Mouse (Mus musculus) embryonic fibroblast, embryonic 13.5 days (primary cell): Measurements from ENCODE around the gene Ube2e2. TPM values are rescaled to one million over a fixed set of nuclear protein-coding genes. Genes with fewer than 3 reads are reported as not detected.
"Not testable (repeated sequence)": the region's sequence is repeated elsewhere in the genome, so short reads cannot be mapped to it uniquely, and the experiment has no call there.

Experiments
- H3K27ac ChIP-seq: 2 replicates; pipeline ENCODE4 v1.5.1; 2012; ENCODE audit warnings: low read length, control low read depth, inconsistent platforms; ENCODE audit not compliant: insufficient read depth
- H3K4me1 ChIP-seq: 2 replicates; pipeline ENCODE4 v1.6.1; 2011; ENCODE audit warnings: low read length; ENCODE audit not compliant: control insufficient read depth, insufficient read depth
- H3K4me3 ChIP-seq: 2 replicates; pipeline ENCODE4 v1.5.1; 2011; ENCODE audit warnings: mild to moderate bottlenecking, control low read depth, low read length; ENCODE audit not compliant: insufficient read depth
- CTCF ChIP-seq: IDR thresholded peaks from 2 replicates; pipeline ENCODE4 v1.5.1; 2011; ENCODE audit warnings: mild to moderate bottlenecking, control low read depth, low read length, moderate library complexity, borderline replicate concordance; ENCODE audit not compliant: insufficient read depth
- POLR2A ChIP-seq: IDR thresholded peaks from 2 replicates; pipeline ENCODE4 v1.6.1; 2011; ENCODE audit warnings: low read depth, mild to moderate bottlenecking, control low read depth, low read length, moderate library complexity
- polyA plus RNA-seq: library from polyadenylated mRNA; stranded (reverse); fragments of >200 nt; gene quantifications from 2 replicates; pipeline ENCODE4 v1.2.4, GENCODE M21; 2011; ENCODE audit warnings: low read depth; ENCODE audit not compliant: missing spikeins, insufficient read length

Gene Ube2e2
- polyA plus RNA-seq, 1 experiment = 32.9 TPM

GRCm38 (mm10) chr14:18670712-18671111 is 223.4 kb downstream of the Ube2e2 start:
- no peak overlapping the region for H3K4me3 ChIP-seq
- TF ChIP-seq POLR2A (no peak), CTCF (no peak)
- no peak overlapping the region for H3K27ac ChIP-seq
- no peaks in the 10 kb centered on the region for H3K4me1 ChIP-seq

- H3K4me1 ChIP-seq = no peaks in the 10 kb centered on the region
- H3K27ac ChIP-seq = no peak overlapping the region
- no peak overlapping the region for H3K4me3 ChIP-seq
- no peak for TF ChIP-seq POLR2A
- no peak for TF ChIP-seq CTCF
Observed at GRCm38 (mm10) chr14:18669301-18669935, 224.6 kb downstream of the Ube2e2 start.

- not testable (repeated sequence) for H3K4me3 ChIP-seq, H3K27ac ChIP-seq, H3K4me1 ChIP-seq
Observed at GRCm38 (mm10) chr14:18668309-18668708, 225.8 kb downstream of the Ube2e2 start.

GRCm38 (mm10) chr14:18667755-18668154 is 226.3 kb downstream of the Ube2e2 start:
- H3K4me1 ChIP-seq = no peaks in the 10 kb centered on the region
- no peak overlapping the region for H3K4me3 ChIP-seq
- TF ChIP-seq CTCF (no peak), POLR2A (no peak)
- no peak overlapping the region for H3K27ac ChIP-seq

GRCm38 (mm10) chr14:18666251-18666650 is 227.8 kb downstream of the Ube2e2 start:
- no peak overlapping the region for H3K27ac ChIP-seq
- H3K4me3 ChIP-seq = no peak overlapping the region
- no peaks in the 10 kb centered on the region for H3K4me1 ChIP-seq
- TF ChIP-seq POLR2A (no peak), CTCF (no peak)

GRCm38 (mm10) chr14:18665267-18666024 is 228.6 kb downstream of the Ube2e2 start:
- no peak overlapping the region for H3K27ac ChIP-seq
- H3K4me3 ChIP-seq = no peak overlapping the region
- no peak for TF ChIP-seq POLR2A
- TF ChIP-seq CTCF = no peak
- H3K4me1 ChIP-seq = no peaks in the 10 kb centered on the region

- Histone ChIP-seq H3K4me3 (no peak overlapping the region), H3K27ac (no peak overlapping the region), H3K4me1 (no peaks in the 10 kb centered on the region)
- TF ChIP-seq CTCF = no peak
- TF ChIP-seq POLR2A = no peak
Observed at GRCm38 (mm10) chr14:18663666-18664065, 230.4 kb downstream of the Ube2e2 start.

- H3K27ac ChIP-seq = no peak overlapping the region
Observed at GRCm38 (mm10) chr14:18657777-18658753, 236.0 kb downstream of the Ube2e2 start.

GRCm38 (mm10) chr14:18649123-18649675 is 244.9 kb downstream of the Ube2e2 start:
- H3K4me1 ChIP-seq = no peaks in the 10 kb centered on the region
- no peak overlapping the region for H3K4me3 ChIP-seq
- no peak overlapping the region for H3K27ac ChIP-seq
- TF ChIP-seq POLR2A = no peak
- no peak for TF ChIP-seq CTCF

More at GRCm38 (mm10) chr14:18657777-18658753, 236.0 kb downstream of the Ube2e2 start:
- no peak overlapping the region for H3K4me3 ChIP-seq
- TF ChIP-seq CTCF (no peak), POLR2A (no peak)
- no peaks in the 10 kb centered on the region for H3K4me1 ChIP-seq
